Mouse (Mus musculus) mouse embryonic stem cell (cell line): ENCODE measurements around the gene Cfap73.

Experiments used
- in situ Hi-C, 2 experiments: fragments of 300-500 bp; cut with MboI; formaldehyde crosslinking; loops; 1 replicate in 1 of 2; 3 replicates in 1 of 2; pipeline ENCODE4 v1.14.3; 2019 to 2020; ENCODE audit warnings: low sequenced_read_pairs in 2 of 2, low pct_unique_long_range_greater_than_20kb in 1 of 2, mixed read lengths in 1 of 2; ENCODE audit not compliant: unreplicated experiment in 1 of 2

The Cfap73 gene

DNA sequence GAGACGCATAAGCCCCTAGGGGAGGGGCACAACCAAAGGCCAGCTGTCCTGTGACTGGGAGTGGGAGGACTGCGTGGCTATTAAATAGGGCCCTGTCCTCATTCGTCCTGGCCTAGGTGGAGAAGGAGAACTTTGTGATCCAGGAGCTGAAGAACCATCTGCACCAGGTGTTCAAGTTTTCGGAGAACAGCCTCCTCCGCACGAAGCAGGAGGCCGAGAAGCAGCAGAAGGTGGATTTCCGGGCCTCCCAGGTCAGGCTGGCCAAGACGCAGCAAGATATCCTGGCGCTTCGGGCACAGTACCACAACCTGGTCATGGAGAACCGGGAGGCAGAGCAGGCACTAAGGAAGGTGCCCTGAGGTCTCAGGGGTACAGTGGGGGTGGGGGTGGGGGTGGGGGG is 31.8 kb downstream of the Cfap73 start:
- in situ Hi-C loops, result loop anchor here in 1 of 2 experiments (10.0 kb wide), 1 partner anchor 87 kb away; the partner anchor contains the start of gene Slc8b1

DNA sequence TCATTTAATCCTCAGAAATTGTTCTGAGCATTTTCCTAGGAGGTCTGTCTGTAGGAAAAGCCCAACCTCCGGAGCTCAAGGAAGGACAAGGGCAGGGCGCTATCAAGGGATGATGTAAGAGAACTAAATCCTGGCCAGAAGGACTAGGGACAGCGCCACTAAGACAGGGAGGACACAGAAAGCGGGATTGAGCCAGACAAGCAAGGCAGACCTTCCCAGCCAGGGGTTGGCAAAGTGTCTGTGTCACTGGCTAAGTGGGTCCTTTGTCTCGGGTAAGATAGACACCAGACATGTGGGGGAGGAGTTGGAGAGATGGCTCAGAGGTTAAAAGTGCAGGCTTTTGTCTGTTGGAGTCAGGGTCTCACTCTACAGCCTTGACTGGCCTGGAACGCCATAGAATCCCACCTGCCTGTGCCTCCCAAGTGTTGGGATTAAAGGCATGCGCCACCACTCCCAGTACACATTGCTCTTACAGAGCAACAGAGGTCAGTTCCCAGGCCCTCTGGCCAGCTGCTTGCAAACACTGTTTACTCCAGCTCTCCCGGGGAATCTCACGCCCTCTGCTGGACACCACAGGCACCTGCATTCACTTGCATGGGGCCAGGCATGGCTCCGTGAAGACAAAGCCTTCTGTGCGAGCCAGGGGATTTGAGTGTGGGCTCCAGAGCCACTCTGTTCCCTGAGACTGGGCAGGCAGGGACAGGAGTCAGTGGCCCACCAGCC is 32.9 kb downstream of the Cfap73 start:
- in situ Hi-C loops, result loop anchor here in 1 of 2 experiments (10.0 kb wide), 1 partner anchor 86 kb away; the partner anchor contains the start of gene Slc8b1

DNA sequence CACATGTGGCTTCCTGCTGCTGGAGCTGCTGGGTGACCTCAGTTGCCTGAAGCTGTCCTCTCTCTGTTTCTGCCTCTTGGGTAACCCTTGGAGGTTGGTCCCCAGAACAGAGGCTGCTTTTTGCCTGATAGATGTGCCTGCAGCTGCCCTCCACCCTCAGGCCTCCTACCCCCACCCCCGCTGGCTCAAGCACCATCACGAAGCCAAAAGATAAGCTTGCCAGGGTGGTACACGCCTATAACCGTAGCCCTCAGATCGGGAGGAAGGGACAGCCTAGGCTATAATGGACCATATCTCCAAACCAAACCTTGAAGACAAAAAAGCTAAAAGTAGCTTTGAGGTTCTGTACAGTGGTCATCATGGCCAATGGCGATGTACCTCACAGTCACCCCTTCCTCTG is 34.4 kb downstream of the Cfap73 start:
- in situ Hi-C loops, result loop anchor here in 1 of 2 experiments (10.0 kb wide), 1 partner anchor 85 kb away; the partner anchor contains the start of gene Slc8b1

DNA sequence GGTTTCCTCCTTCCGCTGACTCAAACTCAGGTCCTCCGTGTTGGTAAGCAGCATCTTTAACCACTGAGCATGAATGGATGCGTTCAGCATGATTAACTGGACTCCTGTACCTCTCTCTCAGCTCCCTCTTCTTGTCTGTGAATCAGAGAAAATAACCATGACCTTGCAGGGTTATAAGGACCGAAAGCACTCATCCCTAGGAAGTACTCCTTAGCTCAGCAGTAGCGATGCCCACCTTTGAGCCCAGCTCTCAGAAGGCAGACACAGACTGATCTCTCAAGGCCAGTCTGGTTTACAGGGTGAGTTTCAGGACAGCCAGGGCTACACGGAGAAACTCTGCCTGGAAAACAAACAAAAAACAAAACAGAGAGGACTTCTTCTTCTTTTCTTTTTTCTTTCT is 39.5 kb downstream of the Cfap73 start:
- in situ Hi-C loops, result no loop called here

DNA sequence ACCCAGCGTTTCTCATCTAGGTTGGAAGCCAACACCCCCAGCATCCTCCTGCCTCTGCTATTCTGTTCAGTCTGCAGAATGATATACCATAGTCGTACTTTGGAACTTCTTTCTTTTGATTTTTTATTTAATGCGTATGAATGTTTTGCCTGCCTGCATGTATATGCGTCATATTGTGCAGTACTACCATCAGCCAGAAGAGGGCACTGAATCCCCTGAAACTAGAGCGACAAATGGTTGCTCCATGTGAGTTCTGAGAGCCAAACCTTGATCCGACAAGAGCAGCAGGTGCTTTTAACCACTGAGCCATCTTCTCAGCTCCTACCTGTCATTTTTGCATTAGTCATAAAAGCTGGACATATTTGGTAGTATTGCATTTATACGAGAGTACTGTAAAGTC is 41.9 kb downstream of the Cfap73 start:
- in situ Hi-C loops, result no loop called here

DNA sequence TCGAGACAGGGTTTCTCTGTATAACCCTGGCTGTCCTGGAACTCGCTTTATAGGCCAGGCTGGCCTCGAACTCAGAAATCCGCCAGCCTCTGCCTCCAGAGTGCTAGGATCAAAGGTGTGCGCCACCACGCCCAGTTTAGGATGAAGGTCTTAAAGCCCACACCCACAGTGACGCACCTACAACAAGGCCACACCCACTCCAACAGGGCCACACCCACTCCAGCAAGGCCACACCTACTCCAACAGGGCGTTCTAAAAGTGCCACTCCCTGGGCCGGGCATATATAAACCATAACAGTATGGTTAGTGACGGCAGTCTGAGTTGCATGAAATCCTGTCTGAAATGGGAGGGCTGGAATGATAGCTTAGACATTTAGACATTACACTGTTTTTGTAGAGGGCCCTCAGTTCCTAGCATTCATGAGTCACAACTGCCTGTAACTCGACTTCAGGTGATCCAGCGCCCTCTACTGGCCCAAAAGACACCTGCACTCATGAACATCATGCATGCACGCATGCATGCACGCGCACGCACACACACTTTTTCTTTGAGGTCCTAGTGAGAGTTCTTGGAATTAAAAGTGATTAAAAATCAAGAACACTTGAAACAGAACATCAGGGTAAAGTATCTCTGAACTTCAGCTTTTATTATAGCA is 43.6 kb downstream of the Cfap73 start:
- in situ Hi-C loops, result no loop called here

DNA sequence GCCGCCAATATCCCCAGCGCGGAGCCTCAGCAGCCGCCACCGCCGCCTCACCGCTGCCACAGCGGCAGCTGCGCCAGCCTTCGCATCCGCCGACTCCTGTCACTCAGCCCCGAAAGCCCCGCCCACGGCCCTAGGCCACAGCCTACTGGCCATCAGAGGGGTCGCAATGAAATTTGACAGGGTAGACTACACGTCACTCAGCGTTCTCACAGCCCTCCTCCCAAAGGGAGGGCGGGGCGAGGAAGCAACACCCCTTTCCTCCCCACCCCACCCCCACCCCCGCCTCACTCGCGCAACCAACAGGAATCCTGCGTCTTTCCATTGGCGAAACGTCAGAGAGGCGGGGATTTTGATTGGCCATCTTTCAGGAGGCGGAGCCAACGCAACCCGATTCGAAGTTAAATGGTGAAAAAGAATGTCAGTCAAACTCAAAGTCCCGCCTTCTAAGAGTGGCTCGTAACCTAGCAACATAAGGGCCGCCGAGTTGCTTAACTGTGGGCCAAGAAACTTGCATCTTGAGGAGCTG is 45.4 kb downstream of the Cfap73 start, which contains the start of the genes Tpcn1 and Iqcd:
Gene Tpcn1, minus strand, starts transcription at position 105 of the 526 bp plus-strand sequence.
Gene Iqcd, plus strand, starts transcription at position 448 of the 526 bp plus-strand sequence.
- in situ Hi-C loops, result loop anchor here in 1 of 2 experiments (5.0 kb wide), 1 partner anchor 76 kb away; the partner anchor contains the start of gene Slc8b1

DNA sequence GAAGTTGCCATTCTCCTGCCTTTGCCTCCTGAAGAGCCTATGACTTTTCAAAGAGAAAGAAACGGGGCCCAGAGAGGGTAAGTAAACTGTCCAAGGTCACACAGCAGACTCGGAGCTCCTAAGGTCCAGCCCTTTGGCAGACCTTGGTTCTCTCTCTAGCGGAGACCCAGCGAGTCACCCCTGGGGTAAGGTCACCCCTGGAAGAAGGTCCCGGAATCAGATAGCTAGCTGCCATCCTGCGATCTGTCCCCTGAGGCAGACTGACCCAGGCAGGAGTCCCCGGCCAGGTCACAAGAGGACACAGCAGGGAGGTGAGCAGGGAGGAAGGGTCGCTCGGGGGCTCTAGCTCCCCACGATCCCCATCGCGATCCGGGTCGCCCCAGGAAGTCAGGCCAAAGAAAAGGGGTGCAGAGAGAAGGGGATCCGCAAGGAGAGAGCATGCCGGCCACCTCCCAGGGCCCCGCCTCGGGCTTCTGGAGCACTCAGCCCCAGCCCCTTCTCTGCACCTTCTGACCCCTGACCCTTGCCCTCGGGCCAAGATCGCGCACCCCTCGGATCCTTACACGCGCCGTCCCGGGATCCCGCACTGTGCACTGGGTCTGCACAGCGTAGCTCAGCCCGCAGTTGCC is 46.0 kb downstream of the Cfap73 start:
- in situ Hi-C loops, result loop anchor here in 1 of 2 experiments (5.0 kb wide), 1 partner anchor 76 kb away; the partner anchor contains the start of gene Slc8b1

DNA sequence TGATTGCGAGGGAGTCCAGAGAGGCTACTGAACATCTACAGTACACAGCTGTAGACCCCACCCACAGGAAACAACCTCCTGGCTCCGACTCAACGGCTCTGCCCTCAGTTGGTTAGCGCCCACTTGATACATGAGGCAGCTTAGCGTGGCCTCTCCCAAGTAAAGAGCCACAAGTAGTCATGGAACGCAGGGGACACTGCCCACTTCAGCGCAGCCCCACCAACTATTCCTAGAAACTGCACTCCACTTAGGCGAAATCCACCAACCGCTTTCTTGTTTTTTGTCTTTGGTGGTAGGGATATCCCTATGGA is 46.5 kb downstream of the Cfap73 start:
- in situ Hi-C loops, result loop anchor here in 1 of 2 experiments (5.0 kb wide), 1 partner anchor 75 kb away; the partner anchor contains the start of gene Slc8b1

DNA sequence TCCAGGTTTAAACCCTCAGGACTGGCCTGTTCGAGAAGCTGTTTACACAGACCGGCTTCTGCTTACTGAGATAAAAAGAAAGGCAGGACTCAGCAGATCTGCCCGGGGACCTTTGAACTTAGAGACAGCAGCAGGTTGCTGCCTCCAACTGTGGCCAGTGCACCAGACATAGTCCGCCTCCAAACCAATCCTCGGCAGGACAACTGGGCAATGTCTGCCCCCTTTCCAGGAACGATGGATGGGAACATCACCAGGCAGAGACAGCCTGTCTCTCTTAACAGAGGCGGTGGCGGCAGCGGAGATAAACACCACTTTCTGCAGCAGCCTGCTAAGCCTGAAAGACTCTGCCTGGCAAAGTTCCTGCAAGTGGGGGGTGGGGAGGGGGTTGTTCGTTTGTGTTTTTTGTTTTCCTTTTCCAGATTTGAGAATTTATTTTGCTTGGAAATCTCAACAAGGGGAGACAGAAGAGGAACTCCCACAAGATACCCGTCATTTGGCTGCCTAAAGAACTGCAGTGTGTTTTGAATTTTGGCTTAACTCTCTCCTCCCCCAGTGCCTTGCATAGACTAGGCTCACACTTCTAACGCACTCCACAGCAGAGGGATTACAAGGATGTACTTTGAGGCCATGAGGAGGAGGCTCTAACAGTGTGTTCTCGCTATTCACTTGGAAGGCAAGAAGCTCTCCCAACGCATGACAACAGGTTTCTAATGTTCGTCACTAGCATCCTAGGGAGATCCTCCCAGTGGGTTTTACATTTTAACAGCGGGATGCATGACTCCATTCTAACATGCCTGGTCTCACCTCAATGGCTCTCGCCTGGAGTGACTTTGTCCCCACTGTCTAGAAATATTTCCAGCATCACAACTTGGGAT is 47.1 kb downstream of the Cfap73 start:
- in situ Hi-C loops, result loop anchor here in 1 of 2 experiments (5.0 kb wide), 1 partner anchor 75 kb away; the partner anchor contains the start of gene Slc8b1

DNA sequence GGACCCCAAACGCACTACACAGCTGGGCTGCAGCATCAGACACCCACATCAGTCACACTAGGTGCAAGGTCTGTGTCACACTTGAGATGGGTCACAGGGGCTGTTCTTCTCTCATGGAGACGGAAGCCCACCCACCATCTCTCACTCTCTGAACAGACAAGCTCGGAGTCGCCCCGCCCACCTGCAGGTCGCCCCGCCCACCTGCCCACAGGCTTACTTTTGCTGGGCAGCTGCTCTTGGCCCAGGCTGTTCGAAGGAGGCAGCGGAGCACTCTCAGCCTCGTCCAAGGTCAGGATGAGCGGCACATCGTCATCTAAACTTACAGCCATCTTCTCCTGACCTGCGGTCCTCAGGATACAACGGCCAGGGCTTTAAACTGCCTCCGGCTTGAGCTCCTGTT is 49.1 kb downstream of the Cfap73 start:
- in situ Hi-C loops, result loop anchor here in 1 of 2 experiments (5.0 kb wide), 1 partner anchor 73 kb away; the partner anchor contains the start of gene Slc8b1

DNA sequence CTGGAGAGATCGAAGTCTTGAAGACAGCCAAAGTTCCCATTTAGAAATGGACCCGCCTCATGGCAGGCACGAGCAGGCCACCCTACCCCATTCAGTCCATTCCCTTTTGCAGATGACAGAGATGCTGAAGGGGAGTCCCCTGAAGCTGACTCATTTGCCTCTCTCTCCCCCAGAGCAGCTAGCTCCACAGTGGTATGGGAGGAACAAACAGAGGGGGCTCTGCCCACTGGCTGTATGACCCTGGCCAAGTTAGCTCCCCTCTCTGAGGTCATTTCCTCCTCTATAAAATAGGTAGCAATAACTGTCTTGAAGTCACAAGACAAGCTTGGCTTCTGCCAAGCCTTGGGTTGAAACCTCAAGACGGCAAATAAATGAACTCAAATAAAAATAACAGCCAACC is 50.5 kb downstream of the Cfap73 start:
- in situ Hi-C loops, result no loop called here

DNA sequence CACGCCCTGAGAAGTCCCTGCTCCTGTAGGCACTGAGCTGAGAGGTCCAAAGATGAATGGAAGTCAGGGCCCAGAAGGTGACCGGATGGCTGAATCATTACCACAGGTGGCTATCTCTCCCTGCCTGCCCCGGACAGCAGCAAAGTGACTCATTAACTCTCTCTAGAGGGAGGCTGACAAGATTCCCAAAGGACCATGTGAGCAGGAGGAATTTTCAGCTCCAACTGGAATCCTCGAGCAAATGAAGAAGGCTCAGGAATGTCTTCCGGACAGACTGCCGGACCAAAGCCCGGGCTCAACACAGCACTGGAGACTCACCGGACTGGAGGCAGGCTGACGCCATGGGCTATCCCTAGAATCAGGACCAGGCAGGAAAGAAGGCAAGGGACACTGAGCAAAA is 52.0 kb downstream of the Cfap73 start:
- in situ Hi-C loops, result no loop called here

DNA sequence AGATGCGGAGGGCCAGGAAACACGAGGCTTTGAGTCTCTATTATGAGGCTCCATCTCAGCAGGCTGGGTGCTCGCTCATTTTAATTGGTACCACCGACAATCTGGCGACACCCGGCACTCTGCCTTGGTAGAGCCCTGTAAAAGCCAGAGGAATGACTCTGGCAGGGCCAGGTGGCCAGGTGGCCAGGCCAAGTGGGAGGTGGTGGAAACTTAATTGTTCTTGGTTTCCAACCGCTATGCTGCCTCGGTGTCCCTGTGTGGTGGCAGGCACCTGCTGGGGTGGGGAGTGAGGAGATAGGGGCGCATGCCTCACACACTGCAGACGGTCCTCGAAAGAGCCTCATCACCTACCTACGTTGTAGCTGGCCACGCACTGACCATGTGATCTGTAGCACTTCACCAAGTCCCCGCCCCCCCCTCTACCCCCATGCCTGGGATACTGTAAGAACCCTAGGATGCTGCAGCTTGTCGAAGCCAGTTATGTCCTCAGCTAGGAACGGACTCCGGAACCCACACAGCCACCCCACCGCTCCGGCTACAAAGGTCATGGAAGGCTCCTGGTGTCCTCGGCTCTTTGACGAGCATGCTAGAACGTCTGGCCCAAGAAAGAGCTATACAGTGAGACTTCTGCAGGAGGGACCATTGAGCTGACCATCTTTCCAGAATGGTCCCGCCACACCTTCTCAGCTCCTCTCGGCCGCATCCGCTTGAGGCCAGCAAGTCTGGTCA is 54.0 kb downstream of the Cfap73 start:
- in situ Hi-C loops, result no loop called here

DNA sequence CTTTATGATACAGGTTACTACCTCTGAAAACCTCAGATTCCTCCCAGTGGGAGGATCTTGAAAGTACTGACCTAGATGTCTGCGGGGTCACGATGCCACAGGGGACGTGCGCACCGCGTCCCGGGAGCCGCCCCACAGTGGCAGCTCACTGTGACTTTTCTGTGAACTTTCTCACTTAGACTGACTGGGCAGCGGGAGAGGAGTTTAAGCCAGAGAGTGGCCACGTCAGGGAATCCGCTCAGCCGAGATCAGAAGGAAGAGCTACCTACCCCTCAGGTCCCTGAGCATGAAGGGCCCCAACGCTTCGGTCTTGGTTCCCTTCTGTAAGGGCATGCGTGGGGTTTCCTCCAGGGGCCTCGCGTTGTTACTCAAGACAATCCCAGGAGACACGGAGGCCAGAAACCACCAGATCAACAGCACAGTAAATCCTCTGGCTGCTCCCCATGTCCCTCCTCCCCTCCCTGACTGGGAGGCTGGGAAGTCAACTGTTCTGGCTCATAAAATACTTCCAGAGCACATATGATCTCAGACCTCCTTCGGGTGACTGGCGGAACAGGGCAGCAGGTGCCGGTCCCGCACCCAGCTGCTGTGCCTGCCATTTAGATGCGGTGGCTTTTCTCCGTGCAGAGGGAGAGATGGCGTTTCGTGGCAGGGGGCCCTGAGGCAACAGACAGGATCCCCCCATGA is 54.7 kb downstream of the Cfap73 start:
- in situ Hi-C loops, result no loop called here

DNA sequence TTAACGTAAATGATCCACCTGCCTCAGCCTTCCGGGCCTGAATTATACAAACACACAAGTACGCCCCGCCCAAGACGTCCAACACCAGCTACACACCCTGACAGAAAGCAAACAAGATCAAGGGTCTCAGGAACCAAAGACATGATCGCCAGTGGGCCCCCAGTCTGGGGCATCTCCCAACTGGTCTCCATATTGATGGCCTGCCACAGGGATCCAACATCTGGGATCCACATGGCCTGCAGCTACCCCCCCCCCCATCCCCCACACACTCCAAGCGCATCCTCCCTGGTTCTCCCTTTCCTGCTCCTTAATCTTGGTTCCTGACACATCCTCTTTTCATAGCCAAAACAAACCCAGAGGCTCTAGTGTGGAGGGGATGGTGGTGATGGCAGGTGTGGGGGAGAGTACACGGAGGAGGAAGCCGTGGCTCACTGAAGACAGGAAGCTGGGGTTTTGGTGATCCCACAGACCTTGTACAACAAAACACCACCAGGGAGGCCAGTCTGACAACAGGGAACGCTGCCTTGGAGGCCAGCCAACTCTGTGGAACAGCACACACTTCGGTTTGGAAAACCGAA is 55.4 kb downstream of the Cfap73 start:
- in situ Hi-C loops, result no loop called here
